Mouse (Mus musculus) induced T-regulatory cell, adult 2 months (primary cell): ENCODE results near the gene 2410004P03Rik.

Experiments used
- DNase-seq: peaks from one replicate; pipeline ENCODE4 v3.0.0-alpha.2; 2012; ENCODE audit warnings: low read depth

2410004P03Rik gene

GRCm38 (mm10) chr12:17011100-17011870 is at the start of gene 2410004P03Rik:
Gene 2410004P03Rik (minus strand): TSS chr12:17011727.
- DNase-seq = peak; percentile 91

GRCm38 (mm10) chr12:17061183-17061722 is 49.7 kb upstream of the 2410004P03Rik start:
- DNase-seq = no peak

GRCm38 (mm10) chr12:17058490-17058889 is 47.0 kb upstream of the 2410004P03Rik start:
- DNase-seq = no peak

- no peak for DNase-seq
Measured at GRCm38 (mm10) chr12:17057110-17057509, 45.6 kb upstream of the 2410004P03Rik start.

- DNase-seq = no peak
Measured at GRCm38 (mm10) chr12:17055766-17056165, 44.2 kb upstream of the 2410004P03Rik start.

- DNase-seq = peak; percentile 58
Measured at GRCm38 (mm10) chr12:17054691-17055090, 43.2 kb upstream of the 2410004P03Rik start.

- DNase-seq = no peak
Measured at GRCm38 (mm10) chr12:17052673-17053072, 41.1 kb upstream of the 2410004P03Rik start.

GRCm38 (mm10) chr12:17051057-17051456 is 39.5 kb upstream of the 2410004P03Rik start:
- no peak for DNase-seq

GRCm38 (mm10) chr12:17049796-17050195 is 38.3 kb upstream of the 2410004P03Rik start:
- DNase-seq = no peak

- no peak for DNase-seq
Measured at GRCm38 (mm10) chr12:17048979-17049612, 37.6 kb upstream of the 2410004P03Rik start.

GRCm38 (mm10) chr12:17043311-17043710 is 31.8 kb upstream of the 2410004P03Rik start:
- no peak for DNase-seq

- DNase-seq = no peak
Measured at GRCm38 (mm10) chr12:17040567-17040966, 29.0 kb upstream of the 2410004P03Rik start.

GRCm38 (mm10) chr12:17039415-17039814 is 27.9 kb upstream of the 2410004P03Rik start:
- no peak for DNase-seq

GRCm38 (mm10) chr12:17038246-17038645 is 26.7 kb upstream of the 2410004P03Rik start:
- no peak for DNase-seq

GRCm38 (mm10) chr12:17037053-17037610 is 25.6 kb upstream of the 2410004P03Rik start:
- no peak for DNase-seq

- no peak for DNase-seq
Measured at GRCm38 (mm10) chr12:17036532-17036931, 25.0 kb upstream of the 2410004P03Rik start.

GRCm38 (mm10) chr12:17035128-17035527 is 23.6 kb upstream of the 2410004P03Rik start:
- peak; percentile 77 for DNase-seq

- DNase-seq = no peak
Measured at GRCm38 (mm10) chr12:17034671-17035070, 23.1 kb upstream of the 2410004P03Rik start.

GRCm38 (mm10) chr12:17033464-17033841 is 21.9 kb upstream of the 2410004P03Rik start:
- peak; percentile 73 for DNase-seq

- peak; percentile 93 for DNase-seq
Measured at GRCm38 (mm10) chr12:17032694-17033463, 21.4 kb upstream of the 2410004P03Rik start.

GRCm38 (mm10) chr12:17024554-17025110 is 13.1 kb upstream of the 2410004P03Rik start:
- DNase-seq = no peak

GRCm38 (mm10) chr12:17022145-17022544 is 10.6 kb upstream of the 2410004P03Rik start:
- DNase-seq = peak; percentile 80
